Mouse (Mus musculus): ENCODE results near the gene Poll.

Poll gene

DNA sequence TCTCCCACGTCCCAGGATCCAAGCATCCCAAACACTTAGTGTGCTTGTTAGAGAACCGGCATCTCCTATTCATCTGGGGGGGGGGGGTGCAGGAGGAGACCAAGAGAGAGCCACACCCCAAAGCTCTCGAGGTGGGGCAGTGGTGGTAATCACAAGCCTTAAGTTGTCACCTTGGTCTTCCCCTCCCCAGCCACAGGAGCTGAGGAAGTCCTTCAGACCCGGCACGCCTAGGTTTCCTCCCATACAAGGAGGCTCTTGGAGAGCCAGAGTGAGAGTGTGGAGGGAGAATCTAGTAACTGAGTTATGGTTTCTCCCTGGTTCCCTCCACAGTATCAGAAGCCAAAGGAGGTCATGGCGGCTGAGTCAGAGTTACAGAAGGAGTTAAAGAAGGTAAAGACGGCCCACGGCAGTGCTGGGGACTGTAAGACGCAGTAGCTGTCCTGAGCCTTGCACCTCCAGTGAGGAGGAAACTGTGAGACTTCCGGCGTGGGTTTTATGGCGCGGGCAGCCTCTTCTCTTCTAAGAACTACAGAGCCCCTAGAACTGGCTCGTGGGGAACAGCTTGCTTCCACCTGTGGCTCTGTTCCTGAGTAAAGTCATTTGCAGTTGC lies 16.9 kb upstream of the Poll start:
- DNase-seq (ENCODE audit: low spot score in 2 of 2), result no peak

DNA sequence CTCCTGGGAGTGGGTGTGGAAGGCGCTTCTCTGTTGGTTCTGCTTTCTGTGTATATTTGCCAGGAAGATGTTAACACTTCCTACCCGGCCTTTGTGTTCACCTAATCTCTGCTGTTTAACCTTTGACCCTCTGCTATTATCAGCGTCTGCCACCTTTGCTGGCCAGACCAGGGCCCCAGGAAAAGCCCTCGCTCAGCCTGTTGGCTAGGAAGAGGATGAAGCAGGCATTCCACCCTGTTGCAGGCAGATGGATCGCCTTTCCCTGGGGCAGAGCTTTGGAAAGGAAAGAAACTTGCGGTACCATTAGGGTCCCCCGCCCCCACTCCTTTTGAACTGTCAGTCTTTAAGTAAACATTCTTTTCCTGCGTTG lies 15.3 kb upstream of the Poll start:
- DNase-seq (ENCODE audit: low spot score in 2 of 2), result no peak

DNA sequence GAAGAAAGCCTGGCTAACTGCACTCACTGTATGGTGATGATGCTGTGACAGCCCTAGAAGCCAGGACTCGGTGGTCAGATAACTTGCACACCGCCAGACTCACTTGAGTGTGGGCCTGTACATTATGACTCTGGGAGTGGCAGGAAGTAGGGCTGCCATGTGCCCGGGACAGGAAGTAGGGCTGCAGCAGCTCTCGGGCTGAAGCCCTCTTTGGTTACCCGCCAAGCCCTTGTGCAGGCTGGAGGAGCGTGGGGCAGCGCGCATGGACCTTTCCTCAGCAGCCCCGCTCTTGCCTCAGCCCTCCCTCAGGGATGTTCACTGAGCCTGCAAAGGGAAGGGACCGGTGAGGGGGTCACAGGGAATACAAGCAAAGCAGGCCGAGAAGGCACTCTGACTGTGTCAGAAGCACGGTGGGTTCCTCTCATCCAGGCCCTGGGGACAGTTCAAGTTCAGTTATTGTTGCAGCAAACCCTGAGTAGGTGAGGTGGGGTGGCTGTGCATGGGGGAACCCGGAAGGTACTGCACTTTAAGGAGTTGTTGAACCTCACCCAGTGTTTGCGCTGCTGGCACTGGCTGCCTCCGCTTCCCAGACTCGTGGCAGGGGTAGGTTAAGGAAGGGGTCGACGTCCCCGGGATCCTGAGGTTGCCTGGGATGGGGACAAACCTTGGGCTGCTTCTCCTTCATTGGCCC lies 14.8 kb upstream of the Poll start:
- DNase-seq (ENCODE audit: low spot score in 2 of 2), result peak; percentile 32 to 74

DNA sequence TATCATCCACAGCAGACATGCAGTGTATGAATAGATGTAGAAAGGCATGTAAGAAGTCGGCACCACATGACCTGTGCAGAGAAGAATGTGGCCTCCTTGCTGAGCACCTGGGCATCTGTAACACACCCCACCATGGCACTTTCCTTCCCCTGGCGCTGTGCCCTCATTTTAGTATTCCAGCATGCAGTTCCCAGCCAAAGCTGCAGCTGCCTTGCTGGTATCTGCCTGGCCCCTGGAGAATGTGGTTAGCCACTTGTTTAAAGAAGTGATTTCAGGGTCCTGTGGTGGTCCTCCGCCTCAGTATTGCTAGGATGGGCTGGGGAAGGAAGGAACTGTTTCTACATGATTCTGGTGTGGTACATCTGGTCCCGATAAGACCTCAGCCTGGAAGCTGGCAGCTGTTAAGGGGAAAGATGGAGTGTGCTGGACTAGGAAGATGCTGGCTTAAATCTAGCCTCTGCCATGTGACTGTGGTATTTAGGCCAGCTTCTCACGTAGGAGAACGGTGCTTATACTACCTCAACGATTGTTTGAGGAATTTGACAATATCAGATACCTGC lies 14.1 kb upstream of the Poll start:
- DNase-seq (ENCODE audit: low spot score in 2 of 2), result no peak

DNA sequence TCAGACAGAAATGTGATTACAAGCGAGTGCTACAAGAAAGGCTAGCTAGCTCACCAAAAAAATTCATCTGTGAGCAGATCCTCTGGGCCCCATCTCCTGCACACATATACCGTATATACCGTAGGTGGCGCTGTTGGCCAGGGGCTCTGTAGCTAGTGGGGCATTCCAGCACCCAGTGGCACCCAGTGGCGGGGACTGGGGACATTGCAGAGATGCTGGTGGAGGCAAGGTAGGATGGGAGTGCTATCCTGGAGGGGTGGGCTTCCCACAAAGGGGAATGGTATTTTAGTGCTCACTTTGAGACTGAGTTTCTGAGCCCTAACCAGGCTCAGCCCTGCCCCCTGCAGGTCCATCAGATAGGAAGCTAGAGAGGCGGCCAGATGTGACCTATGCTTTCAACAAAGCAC lies 13.5 kb upstream of the Poll start:
- peak; percentile 79 to 90 for DNase-seq (ENCODE audit: low spot score in 2 of 2)

DNA sequence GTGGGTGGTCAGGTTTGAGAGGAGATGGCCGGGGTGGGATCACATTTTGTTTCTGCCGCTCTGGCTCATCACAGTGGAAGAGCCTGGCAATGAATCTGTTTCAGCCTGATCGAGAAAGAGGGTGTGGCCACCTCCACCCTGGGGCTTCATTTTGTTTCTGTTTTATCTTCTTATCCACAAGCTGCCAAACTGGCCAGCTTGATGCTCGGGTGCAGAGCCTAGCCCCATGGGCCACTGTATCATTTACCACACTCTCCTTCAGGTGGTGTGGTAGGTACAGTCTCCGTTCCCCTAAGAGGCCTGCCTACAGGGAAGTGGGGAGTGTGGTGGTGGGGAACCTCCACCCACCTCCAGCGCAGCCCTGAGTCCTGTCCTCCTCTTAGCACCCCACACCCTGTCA lies 12.7 kb upstream of the Poll start:
- no peak for DNase-seq (ENCODE audit: low spot score in 2 of 2)

DNA sequence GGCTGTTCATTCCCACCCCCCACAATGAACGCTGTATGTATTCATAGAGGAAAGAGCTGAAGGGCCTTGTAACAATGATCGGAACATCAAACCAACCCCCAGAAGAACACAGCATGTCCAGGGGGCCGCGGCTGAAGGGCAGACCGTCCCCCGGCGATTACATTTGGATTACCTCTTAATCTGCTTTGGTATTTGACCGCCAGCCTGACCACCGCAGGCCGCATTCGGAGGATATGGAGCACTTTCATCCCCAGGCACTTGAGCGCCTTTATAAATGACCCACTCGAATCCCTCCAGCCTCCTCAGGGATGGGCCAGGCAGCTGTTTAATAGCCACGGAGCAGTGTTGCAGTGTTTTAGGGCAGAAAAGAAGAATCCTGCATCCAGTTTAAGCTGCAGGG lies 7.0 kb upstream of the Poll start:
- no peak for DNase-seq (ENCODE audit: low spot score in 2 of 2)

DNA sequence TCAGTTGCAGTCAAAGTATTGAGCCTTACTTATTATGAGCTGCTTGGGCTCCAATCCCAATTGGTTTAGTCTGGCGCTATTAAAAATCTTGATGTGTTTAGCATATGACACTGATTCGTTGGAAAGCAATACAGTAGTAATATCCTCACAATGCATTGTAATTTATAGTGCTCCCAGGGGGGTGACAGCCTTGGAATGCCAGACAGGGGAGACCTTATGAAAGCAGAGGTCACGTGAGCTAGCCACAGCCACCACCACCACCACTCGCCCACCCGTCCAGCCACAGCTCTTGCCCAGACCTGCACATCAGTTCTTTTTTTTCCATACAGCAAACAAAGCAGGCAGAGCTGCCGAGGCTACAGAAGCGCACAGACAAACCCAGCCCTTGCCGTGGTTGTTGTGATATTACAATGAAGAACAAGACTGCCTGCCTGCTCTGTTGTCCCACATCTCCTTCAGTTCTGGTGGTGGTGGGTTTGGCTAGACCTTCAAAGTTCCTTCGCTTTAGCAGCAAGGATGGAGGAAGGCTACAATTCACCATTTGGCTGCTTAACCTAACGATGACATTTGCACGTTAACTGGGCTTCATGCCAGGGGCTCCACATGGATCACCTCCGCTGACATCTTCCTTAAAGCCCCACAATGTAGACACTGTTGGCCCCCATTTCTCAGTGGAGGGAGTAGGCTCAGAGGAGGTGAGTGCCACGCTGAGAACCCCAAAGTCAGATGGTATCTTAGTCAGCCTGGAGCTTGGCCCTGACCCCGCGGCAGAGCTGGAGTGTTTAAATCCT lies 5.8 kb upstream of the Poll start:
- DNase-seq (ENCODE audit: low spot score in 2 of 2), result no peak

DNA sequence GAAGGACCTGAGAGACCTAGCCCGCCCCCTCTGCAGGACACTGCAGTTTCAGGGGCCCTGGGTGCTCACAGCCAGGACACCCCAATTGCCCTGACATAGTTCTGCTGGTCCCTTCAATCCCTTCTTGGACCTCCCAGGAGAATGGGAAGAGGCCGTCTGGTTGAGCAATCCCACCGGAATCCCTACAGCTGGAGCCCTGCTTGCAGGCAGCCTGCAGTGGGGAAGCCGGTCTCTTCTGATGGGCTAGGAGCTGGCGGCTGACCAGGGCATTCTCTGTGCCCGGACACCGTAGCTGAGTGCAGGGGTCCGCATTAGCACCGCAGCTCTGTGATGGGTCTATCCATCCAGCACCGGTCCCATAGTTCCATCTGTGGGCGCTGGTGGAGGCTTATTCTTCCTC lies 6.2 kb downstream of the Poll start:
- DNase-seq (ENCODE audit: low spot score in 2 of 2), result no peak

DNA sequence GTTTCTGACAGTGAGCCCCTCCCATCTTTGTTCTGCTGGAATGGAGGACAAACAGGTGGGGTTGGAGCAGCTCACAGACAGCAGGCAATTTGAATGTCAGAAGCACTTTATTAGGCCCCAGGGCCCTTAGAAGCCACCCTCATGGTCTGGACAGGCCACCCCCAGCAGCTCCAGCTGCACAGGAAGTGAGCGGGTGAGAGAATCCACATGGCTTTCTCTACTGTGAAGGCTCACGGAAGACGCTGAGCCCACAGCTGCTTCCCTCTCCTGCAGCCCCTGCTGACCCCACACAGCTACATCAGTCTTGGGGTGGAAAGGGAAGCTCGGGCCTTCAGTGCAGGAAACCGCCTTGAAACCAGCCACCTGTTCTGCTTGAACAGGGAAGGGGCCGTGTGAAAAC lies 8.1 kb downstream of the Poll start:
- DNase-seq (ENCODE audit: low spot score in 2 of 2), result no peak

DNA sequence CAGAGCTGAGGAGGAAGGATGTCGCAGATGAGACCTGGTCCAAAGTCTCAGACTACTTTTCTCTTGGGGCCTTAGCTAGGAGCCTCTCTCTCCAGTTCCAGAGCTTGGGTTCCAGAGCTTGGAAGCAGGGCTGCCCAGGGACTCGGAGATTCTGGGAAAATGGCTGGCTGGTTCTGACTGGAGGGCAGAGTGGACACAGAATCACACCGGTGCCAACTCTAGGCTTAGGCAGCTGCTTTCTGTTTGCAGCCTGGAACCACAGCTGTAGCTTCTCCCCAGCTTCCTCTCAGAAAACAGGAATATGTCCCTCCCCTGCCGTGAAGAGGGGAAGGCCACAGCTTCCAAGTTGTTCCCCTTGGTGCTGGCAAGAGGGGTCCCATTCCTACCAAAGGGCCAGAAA lies 10.4 kb downstream of the Poll start:
- DNase-seq (ENCODE audit: low spot score in 2 of 2), result no peak

DNA sequence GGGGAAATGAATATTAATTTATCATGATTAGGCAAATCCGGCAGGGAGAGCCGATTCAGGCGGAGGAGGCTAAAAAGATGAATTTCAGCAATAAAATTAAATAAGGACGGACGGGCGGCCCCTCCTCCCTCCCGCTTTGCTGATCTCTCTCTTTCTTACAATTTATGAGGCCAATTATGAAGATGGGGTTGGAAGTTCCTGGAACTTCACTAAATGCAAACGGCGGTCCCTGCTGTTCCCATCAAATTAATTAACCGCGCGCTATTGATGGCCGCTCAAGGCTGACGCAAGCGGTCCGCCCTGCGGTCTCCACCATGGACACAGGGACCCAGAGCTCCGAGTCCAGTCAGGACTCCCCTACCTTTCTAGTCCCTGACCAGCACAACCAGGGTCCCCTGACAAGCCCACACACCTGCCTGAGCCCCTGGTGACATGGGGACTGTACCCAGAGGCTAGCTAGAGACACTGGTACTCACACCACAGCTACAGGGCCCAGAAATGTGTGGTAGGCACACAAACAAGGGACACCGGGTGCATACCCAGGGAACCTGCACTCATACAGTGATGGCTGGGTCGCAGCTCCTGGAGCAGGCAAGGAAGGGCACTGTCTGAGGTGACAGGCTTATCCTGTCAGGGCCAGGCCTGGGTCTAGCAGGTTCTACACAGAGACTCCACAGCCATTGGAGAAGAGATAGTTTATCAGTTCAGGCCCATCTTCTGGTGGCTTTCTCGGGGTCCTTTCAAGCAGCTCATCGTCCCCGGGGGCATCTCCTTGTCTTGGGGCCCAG lies 11.0 kb downstream of the Poll start:
- DNase-seq (ENCODE audit: low spot score in 2 of 2), result peak in 1 of 2 experiments; percentile 59

DNA sequence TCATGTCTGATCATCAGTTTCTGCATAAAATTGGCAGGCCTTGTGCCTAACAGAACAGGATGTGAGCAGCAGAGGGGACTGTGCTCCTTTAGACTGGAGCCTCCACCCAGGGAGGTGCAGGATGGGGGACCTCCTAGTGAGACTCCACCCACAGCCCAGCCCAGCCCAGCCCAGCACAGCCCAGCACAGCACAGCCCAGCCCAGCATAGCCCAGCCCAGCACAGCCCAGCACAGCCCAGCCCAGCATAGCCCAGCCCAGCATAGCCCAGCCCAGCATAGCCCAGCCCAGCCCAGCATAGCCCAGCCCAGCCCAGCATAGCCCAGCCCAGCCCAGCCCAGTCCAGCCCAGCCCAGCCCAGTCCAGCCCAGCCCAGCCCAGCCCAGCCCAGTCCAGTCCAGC lies 12.1 kb downstream of the Poll start:
- peak; percentile 45 to 65 for DNase-seq (ENCODE audit: low spot score in 2 of 2)

DNA sequence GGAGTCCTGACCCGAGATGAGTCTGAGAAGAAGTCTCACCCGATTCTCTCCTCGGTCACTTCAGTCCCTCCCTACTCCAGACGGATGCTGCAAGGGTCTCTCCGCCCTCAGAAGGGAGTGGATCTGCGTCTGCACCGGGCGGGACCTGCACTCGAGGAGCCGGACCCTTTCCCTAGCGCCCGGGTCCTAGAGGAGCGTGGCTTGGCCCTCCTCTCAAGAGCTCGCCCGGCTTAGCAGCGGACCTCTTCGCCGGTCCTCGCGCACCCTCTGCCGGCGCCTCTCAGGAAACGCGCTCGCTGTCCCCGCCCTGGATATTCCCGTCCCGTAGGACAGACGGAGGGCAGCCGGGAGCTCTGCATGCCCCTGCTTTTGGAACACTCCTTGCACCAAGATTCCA lies 15.4 kb downstream of the Poll start:
- peak; percentile 76 to 93 for DNase-seq (ENCODE audit: low spot score in 2 of 2)

DNA sequence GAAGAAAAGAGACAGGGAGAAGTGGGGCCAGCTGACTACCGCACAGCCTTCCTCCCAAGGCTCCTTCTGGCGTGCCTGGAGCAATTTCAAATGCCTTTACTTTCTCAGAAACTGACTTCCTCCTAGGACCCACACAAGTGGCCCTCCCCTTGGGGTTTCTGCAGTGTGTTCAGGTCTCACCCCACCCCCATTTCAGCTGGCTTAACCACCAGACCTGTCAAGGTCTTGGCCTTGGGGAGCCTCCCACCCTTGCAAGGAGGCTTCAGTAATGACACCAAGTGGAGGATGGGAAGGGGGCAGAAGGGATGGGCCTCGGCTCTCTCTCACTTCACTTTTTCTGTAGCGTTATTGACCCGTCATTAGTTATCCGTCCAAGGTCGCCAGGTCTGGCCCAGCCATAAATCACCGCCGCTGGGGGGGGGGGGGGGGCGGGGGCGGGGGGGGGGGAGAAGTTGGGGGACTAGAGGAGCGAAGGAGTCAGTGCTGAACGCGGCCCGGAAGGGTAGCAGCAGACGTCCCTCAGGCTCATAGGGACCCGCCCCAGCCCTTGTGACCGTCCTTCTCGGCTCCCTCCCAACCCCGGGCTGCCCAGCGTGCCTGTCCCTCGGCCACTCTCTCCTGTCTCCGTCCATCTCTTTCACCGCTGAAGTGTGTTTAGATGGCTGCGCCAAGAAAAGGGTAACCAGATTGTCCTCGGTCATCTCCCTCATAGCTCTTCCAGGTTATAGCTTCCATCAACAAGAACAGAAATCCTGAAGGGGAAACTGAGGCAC lies 16.0 kb downstream of the Poll start:
- peak in 1 of 2 experiments; percentile 70 for DNase-seq (ENCODE audit: low spot score in 2 of 2)

DNA sequence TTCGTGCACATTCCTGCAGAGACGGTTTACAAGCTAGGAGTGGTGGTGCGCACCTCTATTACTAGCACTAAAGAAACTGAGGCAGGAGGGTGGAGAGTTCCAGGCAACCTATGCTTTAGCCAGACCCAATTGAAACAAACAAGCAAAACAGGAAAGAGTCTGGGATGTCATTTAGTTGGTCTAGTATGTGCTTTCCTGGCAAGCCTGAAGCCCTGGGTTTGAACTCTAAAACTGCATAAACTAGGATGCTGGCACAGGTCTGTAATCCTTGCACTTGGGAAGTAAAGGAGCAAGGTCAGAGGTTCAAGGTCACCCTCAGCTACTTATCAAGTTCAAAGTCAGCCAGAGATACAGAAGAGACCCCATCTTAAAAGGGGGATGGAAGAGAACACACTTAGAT lies 18.3 kb downstream of the Poll start:
- no peak for DNase-seq (ENCODE audit: low spot score in 2 of 2)

DNA sequence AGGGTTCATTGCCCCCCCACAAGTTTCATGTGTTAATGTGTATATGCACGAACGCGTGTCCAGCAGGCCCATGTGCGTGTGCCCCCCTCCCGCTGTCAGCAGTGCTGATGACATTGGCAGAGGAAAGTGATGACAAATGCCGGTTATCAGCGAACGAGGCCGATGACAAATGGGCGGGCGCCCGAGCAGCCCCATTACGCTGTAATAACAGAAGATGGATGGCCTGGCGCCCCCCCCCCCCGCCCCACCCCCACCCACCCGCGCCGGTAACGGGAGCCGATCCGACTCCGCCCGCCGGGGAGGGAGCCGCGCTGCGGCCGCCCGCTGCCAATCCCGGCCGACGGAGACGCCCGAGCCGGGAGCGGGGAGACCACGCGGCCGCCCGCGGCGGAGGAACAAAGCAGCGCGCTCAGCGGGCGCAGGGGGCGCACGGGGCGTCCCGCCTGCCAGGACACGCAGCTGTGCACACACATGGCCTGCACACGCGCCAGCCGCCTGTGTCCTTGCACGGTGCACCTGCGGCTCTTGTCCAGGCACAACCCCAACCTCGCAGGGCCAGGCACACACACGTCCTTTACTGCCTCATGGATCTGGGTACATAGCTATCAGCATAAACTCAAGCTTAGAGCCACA lies 18.8 kb downstream of the Poll start:
- peak in 1 of 2 experiments; percentile 75 for DNase-seq (ENCODE audit: low spot score in 2 of 2)

DNA sequence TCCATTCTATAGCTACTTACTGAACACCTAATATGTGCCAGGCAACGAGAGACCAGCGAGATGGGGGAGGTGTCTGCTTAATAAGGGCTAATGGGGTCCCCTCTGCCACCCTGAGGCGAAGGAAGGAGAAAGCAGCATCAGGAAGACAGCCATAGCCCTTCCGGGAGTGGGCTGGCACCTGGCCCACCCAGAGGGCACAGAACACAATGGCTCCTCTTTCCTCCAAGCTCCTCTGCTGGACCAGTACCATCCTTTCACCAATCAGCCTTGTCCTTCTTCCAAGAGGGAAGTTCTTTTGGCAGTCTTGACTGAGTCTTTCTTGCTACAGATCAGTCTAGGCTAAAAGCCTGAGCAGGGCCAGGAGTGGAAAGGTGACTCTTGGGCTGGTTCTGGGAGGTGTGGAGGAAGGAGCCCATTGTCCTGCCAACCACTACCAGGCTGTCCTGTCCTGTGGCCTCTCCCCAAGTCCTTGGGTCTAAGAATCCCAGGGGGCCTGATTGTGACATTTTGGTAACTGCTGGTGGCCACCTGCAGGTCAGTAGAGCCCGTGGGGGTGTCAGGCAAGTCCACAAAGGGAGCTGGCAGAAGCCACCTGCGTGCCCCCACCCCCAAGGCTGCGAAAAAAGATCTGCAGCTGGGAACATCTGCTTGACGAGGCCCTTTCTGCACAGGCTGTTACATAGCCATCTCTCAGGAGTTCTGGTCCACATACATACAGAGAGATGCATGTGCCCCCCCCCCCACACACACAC lies 19.5 kb downstream of the Poll start:
- peak in 1 of 2 experiments; percentile 59 for DNase-seq (ENCODE audit: low spot score in 2 of 2)

DNA sequence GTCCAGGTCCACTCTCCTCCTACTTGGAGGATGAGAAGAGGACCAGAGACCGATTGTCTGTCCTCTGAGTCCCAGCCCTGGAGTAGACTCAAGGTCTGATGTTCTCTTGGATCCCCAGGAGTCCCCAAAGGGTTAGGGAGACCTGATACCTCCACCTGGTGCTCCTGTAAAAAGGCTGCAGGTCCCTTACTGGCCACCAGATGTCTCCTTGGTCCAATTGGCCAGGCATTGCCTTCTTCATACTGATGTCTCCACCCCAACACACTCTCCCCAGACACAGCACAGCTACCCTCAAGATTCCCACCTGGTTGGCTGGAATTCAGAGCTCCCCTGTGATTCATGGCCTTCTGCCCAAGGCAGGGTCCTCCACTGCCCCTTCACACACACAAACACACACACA lies 22.8 kb downstream of the Poll start:
- peak; percentile 63 to 83 for DNase-seq (ENCODE audit: low spot score in 2 of 2)

DNA sequence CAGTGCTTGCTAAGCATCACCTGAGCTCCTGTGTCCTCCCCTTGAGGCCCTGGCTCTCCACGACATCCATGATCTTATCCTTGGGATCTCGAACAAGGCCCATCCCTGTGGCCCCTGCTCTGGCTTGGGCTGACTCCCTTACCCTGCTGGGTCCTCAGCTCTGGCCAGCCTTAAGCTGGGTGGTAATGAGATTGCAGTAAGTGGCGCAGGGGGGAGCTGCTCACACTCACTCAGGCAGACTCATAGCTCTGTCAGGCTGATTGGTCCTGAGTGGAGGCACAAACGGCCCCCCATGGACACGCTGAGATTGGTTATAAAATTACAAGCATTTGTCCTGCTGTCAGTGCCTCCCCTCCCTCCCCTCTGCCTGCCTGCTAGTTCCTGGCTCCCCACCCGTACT lies 24.4 kb downstream of the Poll start:
- DNase-seq (ENCODE audit: low spot score in 2 of 2), result no peak
